Mouse (Mus musculus): Measurements from ENCODE around the gene Cenpv.

Gene Cenpv

DNA sequence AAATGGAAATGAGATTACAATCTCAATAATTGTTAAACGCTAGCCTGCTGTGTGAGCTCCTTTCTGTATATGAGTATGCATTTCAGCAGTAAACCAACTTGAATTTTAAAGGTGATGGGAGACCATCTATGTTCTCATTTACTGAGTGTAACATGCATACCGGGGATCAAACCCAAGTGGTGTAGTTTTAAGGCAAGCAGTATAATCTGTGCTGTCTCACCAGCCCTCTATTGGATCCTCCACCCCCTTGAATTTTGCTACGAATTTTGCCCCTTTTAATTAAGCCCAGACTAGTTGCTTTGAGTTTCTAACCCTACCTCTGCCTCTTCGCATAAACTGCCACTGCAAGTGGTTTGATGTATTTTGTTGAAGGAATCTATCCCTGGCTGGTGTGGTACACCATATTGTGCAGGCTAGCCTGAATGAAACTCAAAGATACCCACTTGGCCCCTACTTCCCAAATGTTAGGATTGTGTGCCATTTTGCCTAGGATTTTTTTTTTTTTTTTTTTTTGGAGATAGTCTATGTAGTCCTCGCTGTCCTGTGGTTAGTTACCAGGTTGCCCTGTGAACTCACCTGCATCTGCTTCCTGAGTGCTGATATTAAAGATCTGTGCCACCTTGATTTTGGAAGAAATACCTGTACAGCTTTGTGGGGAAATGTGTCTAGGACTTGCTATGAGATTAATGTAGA lies 15.2 kb upstream of the Cenpv start:
- in situ Hi-C loops (cut with MboI, MseI), result no loop called here

DNA sequence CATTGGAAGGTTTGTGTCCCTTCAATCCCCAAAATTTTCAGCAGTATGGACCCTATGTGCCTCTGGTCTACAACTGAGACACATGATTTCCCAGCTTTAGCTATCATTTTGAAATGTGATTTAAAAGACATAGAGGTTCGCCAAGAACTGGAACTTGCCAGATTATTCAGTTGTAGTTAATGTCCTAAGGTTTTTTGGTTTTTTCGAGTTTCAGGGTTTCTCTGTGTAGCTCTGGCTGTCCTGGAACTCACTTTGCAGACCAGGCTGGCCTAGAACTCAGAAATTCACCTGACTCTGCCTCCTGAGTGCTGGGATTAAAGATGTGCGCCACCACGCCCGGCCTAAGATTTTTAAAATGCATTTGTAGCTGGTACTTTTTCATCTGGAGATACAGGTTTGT lies 14.6 kb upstream of the Cenpv start:
- in situ Hi-C loops (cut with MboI, MseI), result no loop called here

DNA sequence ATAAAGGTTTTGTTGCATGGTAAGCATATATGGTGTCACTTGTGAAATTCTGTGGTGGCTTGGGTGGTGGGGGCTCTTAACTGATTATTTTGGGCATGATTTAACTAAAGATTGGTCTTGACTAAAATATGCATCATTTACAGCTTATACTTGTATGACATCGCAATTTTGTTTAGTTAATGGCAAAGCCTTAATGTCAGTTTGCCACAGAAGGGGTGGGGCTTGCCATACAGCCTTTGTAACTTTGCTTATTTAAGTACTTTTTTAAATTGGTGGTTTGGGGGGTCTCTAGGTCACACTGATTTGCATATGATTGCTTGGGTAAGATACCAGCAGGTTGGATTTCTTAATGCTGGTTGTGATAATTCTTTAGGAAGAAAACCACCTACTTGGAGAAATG lies 14.1 kb upstream of the Cenpv start:
- in situ Hi-C loops (cut with MboI, MseI), result no loop called here

DNA sequence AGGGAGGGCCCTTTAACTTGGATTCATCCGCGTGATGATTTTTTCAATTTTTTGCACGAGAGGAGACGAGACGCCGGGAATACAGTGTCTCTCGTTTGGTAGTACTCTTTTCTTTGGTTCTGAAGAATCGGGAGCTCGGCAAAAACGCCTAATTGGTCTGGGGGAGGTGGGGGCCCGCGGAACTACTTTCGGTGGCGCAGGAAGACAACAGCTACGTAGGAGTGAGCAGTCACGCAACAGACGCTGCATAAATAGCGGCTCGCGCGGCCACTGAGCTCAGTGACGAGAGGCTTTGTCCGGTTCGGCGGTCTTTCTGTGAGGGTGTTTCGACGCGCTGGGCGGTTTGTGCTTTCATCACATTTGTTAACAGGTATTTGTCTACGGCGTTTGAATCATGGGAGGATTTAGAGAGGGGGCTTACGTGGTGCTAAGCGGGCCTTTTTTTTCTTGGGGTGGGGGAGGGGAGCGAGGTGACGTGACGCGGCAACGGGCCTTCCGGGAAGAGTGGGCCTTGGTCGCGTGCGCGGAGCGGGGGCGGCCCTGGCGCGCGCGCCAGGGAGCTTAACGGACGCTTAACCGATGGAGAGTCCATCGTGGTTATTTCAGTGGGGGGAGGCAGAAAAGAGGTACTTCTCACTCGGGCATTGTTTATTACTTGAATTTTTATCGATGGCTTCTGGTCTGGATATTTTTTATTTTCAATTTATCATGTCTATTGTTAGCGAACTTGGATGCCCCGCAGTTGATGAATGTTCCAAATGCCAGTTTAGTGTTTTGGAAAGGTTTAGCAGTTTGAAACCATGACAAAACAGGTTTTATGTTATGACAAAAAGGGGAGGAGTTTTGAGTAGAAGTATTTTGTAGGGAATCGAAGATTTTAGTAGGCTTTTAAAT lies 12.4 kb upstream of the Cenpv start:
- in situ Hi-C loops (cut with MboI, MseI), result no loop called here

DNA sequence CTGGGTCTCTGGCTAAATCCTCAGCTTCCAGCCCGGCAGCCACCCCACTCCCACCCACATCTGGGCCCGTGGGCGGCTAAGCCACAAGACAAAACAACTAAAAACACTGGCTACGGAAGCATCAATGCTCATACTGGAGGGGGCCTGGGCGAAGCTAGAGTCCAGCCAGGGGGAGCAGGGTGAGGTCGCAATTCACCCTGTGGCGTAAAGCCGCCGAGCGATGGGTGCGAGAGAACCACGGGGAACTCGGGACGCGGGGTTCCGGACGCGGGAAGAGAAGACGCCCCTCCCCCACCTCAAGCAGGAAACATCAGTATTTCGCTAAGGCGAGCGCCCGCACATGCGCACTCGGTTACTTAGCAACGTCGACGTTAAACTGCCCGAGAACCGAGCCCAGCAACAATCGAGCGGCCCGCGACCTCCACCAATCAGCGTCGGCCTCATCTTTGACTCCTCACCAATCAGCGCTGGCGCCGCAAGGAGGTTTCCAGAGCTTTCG lies 11.7 kb upstream of the Cenpv start, which contains the start of gene Ubb:
Gene Ubb, plus strand, starts transcription at position 445 of the 499 bp plus-strand sequence.
- in situ Hi-C loops (cut with MboI, MseI), result no loop called here

DNA sequence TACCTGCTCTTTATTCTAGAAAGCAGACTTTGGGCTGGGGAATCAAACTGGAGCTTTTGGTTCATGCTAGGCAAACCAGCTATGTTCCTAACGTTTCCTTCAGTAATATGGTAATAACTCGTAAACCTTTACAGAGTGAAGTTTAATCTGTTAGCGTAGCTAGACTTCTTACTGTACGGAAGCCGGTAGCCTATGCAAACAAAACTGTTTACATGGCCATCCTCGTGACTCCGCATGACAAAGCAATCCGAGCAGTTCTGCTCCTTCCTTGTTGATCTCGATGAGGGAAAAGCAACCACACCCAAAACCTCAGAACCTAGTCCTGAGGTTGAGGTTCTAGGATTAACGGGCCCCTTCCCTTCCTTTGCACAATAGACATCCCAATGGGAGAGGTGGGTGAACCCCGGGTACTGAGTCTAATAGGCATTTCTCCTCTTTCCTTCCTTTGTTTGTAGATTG lies 11.2 kb upstream of the Cenpv start:
- in situ Hi-C loops (cut with MboI, MseI), result no loop called here

DNA sequence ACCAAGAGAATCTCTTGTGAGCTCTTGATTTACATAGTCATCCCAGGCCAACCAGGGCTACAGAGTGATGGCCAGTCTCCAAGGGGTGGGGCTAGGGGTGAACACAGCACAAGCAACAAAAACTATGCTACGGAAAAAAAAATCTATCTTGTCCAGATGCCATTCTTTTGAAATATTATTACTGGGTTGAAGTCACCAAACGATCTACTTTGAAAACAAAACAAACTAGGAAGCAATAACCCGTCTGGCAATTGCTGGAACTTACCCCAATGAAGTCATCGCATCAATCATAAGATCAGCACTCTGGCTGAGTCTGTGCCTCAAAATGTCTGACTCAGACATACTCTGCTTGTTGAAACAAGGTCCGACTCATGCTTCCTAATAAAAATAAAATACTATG lies 10.7 kb upstream of the Cenpv start:
- in situ Hi-C loops (cut with MboI, MseI), result no loop called here

DNA sequence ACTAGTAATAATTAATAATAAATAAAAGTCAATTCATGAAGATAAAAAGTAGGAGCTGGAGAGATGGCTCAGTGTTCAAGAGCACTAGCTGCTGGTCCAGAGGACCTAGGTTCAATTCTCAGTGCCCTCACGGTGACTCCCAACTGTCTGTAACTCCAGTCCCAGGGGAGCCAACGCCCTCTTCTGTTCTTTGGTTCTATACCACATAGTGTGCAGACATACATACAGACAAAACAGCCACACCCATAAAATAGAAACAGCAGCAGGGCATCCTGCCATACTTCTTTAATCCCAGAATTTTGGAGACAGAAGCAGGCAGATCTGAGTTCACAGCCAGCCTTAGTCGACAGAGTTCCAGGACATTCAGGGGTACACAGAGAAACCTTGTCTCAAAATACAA lies 4.9 kb upstream of the Cenpv start:
- in situ Hi-C loops (cut with MboI, MseI), result no loop called here

DNA sequence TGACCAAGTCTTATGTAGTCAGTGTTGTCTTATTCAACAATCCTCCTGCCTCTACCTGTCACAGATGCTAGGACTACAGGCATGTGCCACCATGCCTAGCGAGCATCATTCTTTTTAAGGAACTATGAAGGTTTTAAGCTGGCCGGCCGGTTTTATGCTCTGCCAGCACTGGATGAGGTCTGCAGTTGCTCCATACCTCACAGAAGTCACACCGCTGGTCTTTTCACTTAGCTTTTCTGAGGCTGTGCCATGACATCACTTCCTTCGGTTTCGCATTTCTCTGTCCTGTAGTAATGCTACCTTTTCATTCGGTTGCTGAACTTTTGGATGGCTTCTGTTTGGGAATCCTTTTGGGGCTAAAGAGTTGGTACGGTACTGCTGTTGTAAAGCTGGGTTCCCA lies 2.5 kb upstream of the Cenpv start:
- in situ Hi-C loops (cut with MboI, MseI), result no loop called here

DNA sequence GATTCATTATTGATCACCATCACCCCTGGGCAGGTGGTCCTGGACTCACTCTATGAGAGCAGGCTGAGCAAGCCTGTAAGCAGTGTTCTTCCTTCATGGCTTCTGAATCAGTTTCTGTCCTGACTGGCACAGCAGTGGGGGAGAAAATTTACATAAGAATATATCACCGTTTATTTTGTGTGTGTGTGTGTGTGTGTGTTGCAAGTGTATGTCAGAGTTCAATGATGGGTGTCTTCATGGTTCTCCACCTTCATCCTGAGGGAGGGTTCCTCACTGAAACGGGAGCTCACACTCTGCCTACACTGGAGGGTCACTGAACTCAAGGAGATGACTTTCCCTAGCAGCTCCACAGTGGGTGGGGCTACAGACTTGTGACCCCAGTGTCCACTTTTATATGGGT lies 1.9 kb upstream of the Cenpv start:
- in situ Hi-C loops (cut with MboI, MseI), result no loop called here

DNA sequence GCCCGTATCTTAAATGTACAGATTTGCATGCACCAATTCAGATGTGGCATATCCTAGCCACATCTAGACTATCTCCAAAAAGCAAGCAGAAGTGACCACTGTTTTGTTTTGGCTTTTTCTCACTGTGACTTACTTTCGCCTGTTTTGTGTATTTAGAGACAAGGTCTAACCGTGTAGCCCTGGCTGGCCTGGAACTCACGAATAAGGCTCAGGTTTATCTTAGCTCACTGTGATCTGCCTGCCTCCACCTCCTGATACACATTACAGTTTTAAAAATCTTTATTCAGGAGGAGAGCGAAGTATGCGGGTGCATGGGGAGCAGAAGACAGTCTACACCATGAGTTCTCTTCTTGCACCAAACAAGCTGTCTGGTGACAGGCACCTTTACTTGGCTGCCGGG lies 1.1 kb upstream of the Cenpv start:
- in situ Hi-C loops (cut with MboI, MseI), result no loop called here

DNA sequence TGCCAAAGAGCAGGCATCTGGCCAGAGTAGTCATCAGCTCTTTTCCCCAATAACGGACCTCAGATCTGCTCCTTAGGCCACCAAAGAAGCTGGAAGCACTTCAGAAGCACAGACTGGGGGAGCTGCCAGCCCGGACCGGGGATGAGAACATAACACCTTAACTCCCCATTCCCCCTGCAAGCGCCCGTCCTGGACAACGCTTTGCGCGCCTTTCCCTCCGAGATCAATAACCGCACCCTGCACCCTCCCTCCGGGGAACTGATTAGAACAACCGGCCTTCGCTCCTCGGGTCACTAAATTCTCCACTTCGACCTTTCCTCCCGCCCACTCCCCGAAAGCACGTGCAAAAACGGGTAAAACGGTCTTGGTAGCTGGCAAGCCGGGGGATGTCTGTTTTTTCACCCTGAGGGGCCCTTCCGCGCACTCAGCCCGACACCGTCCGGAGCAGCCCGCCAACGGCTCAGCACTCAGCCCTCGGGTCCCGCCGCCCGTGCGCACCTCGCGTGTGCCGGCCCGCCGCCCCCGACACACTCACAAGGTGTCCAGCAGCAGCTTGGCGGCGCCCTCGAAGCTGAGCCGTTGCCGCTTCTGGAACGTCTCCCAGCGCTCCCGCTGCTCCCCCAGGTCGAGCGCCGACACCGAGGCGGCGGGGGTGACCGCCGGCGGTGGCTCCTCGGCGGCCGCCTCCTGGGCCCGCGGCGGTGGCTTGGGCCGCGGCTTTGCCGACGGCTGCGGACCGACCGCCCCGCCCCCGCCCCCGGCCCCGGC lies 556 bp downstream of the Cenpv start:
- in situ Hi-C loops (cut with MboI, MseI), result no loop called here

DNA sequence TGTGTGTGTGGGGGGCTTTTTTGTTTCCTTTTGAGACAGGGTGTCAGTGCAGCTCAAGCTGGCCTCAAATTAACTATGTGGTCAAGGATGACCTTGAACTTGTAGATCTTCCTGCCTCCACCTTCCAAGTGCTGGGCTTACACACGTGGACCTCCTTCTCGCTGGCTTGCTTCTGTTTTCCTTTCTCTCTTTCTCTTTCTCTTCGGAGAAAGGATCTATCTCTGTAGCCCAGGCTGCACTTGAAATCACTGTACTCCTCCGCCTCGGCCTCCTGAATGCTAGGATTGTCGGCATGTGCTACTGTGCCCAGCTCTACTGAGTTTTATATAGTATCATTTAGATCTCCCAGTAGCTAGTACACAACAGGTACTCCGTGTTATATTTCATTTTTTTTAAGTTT lies 1.5 kb downstream of the Cenpv start:
- in situ Hi-C loops (cut with MboI, MseI), result no loop called here

DNA sequence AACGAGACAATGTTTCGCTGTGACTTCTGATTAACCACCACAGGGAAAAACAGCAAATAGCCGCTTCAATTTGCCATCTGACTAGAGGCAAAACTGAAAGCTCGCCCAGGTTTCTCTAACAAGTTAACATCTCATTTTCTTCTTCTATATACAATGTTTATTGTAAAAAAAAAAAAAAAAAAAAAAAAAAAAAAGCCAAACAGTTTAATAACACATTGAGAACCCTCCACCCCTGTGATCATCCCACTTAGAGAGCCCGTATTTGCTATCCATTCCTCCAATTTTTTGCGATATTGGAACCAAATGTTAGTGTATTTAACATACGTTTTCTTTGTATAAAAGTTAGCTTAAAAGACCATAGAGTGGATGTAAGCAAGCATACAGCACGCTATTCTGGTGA lies 2.0 kb downstream of the Cenpv start:
- in situ Hi-C loops (cut with MboI, MseI), result no loop called here

DNA sequence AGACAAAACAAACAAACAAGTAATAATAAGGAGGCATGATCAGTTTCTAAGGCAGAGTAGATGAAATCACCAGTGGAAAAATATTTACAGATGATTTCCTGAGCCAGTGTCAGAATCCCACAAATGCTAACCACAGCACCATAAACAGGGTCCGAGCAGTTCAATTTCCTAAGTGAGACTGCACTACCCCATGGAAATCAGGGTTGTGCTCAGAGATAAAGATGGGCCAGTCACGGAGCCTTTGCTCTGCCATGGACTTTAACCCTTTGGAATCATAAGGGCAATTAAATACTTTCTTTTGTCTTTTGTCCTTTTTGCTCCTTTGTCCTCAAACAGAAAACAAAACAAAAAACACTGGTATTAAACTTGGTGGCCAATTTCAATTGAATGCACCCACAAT lies 16.8 kb downstream of the Cenpv start:
- in situ Hi-C loops (cut with MboI, MseI), result no loop called here

DNA sequence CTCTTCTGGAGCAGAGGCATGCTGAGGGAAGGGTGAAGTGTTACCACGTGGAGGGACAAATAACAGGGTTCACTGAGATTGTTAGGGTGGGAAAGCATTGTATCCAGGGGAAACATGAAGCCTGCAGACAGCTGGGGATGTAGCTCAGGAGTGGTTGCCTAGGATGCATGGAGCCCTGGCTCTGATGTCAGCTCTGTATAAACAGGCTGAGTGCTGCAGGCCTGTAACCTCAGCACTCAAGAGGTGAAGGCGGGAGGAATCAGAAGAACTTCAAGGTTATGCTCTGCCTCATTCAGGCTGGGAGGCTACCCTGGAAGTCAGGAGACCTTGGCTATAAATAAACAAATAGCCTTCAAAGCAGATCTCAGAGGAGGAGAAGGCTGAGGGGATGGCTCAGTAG lies 20.1 kb downstream of the Cenpv start:
- in situ Hi-C loops (cut with MboI, MseI), result no loop called here

DNA sequence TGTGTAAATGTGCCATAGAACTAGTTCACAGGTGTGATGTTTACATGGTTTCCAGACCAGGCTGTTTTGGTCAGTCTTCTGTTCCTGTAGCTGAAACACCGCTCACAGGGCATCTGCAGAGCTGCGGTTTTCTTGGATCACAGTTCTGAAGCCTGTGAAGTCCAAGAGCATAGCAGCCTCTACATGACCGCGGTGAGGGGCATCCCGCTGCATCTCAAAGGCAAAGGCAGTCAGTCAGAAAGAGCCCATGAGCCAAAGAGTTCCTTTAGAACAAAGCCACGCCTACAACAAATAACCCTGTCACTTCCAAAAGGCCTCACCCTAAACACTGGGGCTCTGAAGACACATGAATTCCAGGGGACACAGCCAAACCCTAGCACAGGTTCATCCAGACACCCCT lies 25.8 kb downstream of the Cenpv start:
- in situ Hi-C loops (cut with MboI, MseI), result loop anchor here in 1 of 2 experiments (5.0 kb wide), 1 partner anchor 201 kb away; no protein-coding TSS in a partner anchor

DNA sequence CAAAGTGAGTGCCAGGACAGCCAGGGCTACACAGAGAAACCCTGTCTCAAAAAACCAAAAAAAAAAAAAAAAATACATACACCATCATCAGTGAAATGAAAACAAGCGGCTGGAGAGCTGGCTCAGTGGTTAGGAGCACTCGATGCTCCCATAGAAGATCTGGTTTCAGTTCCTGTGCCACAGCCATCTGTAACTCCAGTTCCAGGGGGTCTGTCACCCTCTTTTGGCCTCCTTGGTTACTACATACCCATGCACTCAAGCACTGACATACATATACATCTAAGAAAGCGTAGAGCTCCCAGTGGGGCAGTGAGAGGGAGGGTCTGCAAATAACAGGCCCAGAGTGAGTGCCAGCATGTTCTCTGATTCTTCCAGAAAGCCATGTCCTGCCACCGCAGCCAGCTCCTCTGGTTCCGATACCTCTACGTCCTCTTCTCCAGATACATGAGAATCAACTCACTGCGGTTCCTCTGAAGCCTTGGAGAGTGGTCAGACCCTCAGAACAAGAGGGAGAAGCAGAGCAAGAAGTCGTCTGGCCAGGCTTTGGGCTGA lies 26.5 kb downstream of the Cenpv start:
- in situ Hi-C loops (cut with MboI, MseI), result loop anchor here in 1 of 2 experiments (5.0 kb wide), 1 partner anchor 200 kb away; no protein-coding TSS in a partner anchor

DNA sequence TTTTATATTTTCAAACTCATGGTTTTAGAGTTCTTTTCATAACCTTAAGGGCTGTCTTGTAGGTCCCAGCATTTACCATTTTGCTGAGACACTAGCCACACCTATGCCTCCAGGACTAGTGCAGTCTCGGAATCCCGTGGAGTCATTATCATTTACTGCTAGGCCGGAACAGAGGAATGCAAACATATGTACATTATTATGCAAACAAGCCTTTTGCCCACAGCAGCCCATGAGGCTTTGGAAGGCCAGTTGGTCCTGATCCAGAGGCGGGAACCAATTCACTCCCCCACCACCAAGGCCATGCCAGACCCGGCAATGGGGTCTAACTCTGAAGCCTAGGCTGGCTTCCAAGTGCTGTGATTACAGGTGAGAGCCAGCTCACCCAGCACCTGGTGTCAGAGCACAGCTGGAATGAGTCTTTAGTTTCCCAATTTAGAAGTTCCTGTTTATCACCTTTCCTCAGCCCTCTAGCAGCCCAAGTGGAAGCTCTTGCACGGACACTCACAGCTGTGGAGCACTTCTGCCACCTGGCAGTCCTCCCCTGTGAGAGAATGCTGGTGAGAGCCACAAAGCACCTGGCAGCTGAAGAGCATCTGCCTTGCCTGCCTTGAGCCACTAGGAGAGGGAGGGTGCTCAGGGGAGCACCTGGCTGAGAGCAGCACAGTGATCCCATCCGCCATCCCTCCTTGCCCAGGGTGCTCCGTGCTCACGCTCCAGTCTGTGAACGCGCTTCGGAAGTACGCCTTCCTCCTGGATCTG lies 27.4 kb downstream of the Cenpv start:
- in situ Hi-C loops (cut with MboI, MseI), result loop anchor here in 1 of 2 experiments (5.0 kb wide), 1 partner anchor 199 kb away; no protein-coding TSS in a partner anchor

DNA sequence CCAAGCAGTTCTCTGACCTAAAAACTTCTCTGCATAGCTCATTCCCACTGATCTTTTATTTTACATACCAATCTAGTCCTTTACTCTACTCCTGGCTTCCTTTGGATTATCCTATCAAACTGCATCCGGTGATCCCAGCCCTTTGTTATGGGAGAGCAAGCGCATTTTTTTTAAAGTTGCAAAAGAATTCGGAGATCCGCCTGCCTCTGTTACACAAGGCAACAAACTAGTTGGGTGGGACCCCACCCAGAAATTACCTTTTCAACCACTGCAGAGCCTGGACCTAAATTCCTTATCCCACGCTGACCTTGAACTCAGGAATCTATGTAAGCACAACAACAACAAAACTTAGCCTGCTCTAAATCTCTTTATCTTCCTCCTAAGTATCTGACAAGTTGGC lies 28.1 kb downstream of the Cenpv start:
- in situ Hi-C loops (cut with MboI, MseI), result loop anchor here in 1 of 2 experiments (5.0 kb wide), 1 partner anchor 199 kb away; no protein-coding TSS in a partner anchor

DNA sequence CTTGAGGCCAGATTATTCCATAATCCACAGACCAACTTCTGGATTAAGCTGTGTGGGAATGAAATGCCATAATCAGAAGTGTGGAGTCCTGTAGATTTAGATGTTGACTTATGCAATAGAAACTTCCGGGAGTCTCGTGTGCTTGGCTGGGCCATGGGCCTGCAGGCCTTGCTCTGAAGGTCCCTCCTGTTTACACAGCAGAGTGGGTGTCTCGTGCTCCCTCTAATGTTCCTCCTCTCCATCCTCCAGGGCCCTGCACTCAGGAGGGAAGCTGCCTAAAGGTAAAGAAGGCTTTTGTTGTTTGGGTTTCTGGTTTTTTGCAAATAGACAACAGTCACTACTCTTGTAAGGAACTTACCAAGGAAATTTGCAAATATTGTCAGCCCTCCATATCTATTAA lies 29.5 kb downstream of the Cenpv start:
- in situ Hi-C loops (cut with MboI, MseI), result no loop called here
